Mouse (Mus musculus): Measurements from ENCODE around the gene Aldh3b2.

DNA sequence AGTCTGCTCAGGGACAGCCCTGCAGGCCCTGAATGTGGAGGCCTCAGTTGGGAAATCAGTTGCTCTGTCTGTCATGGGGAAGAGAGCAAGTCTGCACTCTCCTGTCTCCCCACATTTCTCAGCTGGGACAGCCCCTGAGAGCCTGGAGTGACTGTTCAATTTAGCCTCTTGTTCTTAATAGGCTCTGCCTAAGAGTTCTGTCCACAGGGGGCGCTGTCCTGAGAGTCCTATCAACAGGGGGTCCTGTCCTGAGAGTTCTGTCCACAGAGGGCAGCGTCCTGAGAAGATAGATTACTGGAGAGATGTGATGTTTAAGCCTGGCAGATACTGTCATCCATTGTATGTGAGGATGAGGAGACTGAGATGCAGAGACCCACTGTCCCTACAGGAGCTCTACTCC lies 9.7 kb upstream of the Aldh3b2 start:
- no peak for TF ChIP-seq GATA1 (IDR thresholded peaks at IDR 0.05; ENCODE audit: borderline replicate concordance, low read length)
- no peak for TF ChIP-seq FLI1 (IDR thresholded peaks at IDR 0.05; ENCODE audit: low read length)
